Mouse (Mus musculus) heart, embryonic 10.5 days (tissue): ENCODE results near the gene Foxn1. TPM values are rescaled to one million over a fixed set of nuclear protein-coding genes. Genes with fewer than 3 reads are reported as not detected.

Experiments used
- DNase-seq: peaks from one replicate; pipeline ENCODE4 v3.0.0-alpha.2; 2017; ENCODE audit warnings: low spot score
- H3K27ac ChIP-seq: fragments of 300-500 bp; sonication (generic); 2 replicates; pipeline ENCODE4 v1.5.1; 2016; ENCODE audit warnings: mild to moderate bottlenecking
- H3K27me3 ChIP-seq: fragments of 300-500 bp; sonication (generic); 2 replicates; pipeline ENCODE4 v1.6.1; 2016; ENCODE audit warnings: mild to moderate bottlenecking; ENCODE audit not compliant: poor library complexity, insufficient read depth, severe bottlenecking
- H3K36me3 ChIP-seq: fragments of 300-500 bp; sonication (generic); 2 replicates; pipeline ENCODE4 v1.6.1; 2016; ENCODE audit warnings: mild to moderate bottlenecking, moderate library complexity
- H3K4me1 ChIP-seq: fragments of 300-500 bp; sonication (generic); 2 replicates; pipeline ENCODE4 v1.6.1; 2016; ENCODE audit warnings: mild to moderate bottlenecking
- H3K4me3 ChIP-seq: fragments of 300-500 bp; sonication (generic); 2 replicates; pipeline ENCODE4 v1.5.1; 2016; ENCODE audit warnings: mild to moderate bottlenecking, moderate library complexity
- H3K9me3 ChIP-seq: fragments of 300-500 bp; sonication (generic); 2 replicates; pipeline ENCODE4 v1.6.1; 2016; ENCODE audit warnings: mild to moderate bottlenecking, moderate library complexity
- WGBS: fragments of 180-500 bp; shearing (Covaris S2); methylation state at CpG from one replicate; pipeline ENCODE4 v1.1.7; 2016; 5-methylcytosine and 5-hydroxymethylcytosine counted together
- polyA plus RNA-seq: library from polyadenylated mRNA; unstranded; fragments of >200 nt; fragmentation: Nextera tagmentation; extraction: Ambion mirVana; gene quantifications from 2 replicates; pipeline ENCODE4 v1.2.1, GENCODE M21; 2016

Foxn1 gene
- 0.13 TPM in 1 of 2 replicates, not detected in the other for polyA plus RNA-seq

DNA sequence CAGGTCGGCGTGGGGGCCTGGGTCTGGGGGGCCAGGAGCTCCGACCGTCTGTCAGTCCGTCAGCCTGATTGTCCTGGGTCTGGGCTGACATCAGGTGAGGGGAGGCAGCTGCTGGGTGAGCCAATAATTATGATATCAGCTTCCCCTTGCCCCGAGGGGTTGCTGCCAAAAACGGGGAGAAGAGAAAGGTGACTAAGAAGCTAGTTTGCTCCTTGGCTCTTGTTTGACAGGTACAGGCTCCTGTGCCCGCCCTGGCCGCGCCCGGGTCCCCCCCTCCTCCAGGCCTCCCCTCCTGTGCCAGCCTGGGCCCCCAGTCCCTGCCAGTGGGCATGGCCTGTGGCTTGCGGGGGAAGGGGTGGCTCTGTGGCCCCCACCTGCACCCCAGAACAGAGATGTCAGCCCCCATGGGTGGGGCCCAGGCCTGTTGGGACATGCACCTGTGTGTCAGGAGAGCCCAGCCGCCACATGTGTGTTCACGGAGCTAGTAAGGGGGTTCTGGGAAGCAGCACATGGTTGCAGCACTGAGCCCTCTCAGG is at the start of gene Foxn1:
Gene Foxn1, minus strand, starts transcription at position 51 of the 536 bp plus-strand sequence.
- Histone ChIP-seq H3K27me3 (peaks cover 32% of the 10 kb centered on the region), H3K9me3 (no peaks in the 10 kb centered on the region), H3K36me3 (no peaks in the 10 kb centered on the region), H3K4me3 (no peak within 1 kb of the TSS), H3K4me1 (no peaks in the 10 kb centered on the region), H3K27ac (no peak within 1 kb of the TSS)
- WGBS, result 83% methylated on average over 14 of the region's 14 CpGs
- DNase-seq, result no peak

DNA sequence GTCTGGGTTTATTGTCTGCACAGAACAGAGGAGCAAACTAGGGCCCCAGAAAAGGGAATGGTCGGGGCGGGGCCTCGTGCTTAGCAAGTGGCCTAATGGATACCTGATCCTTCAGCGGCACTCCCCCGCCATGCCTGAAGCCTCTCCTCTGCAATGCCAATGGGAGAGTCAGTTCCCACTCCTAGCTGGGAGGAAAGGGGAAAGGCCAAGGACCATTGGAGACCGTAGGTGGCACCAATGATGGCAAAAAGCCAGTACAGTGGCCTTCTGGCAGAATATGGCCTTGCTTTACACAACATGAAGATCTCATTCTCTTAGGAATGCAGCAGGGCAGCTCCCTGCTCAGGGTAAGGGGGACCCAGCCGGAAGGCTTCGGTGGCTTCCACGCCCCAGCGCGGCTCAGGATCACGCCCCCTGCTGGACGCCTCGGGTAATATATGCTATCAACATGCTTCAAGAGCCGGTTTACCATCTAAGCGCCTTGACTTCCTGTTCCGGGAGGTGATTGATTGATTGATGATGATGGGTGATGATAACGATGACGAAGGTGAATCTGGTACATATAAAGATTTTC is 49.5 kb upstream of the Foxn1 start:
- Histone ChIP-seq H3K27ac (0 out of 2 replicates have a peak overlapping the region, but pooled peaks have one; percentile 12), H3K4me3 (peak overlapping the region; percentile 39), H3K9me3 (no peaks in the 10 kb centered on the region), H3K36me3 (no peaks in the 10 kb centered on the region), H3K4me1 (peaks cover 17% of the 10 kb centered on the region), H3K27me3 (0 out of 2 replicates have a peak, but pooled peaks cover 6% of the 10 kb centered on the region)
- DNase-seq, result no peak
- WGBS, result 4% methylated on average over 19 of the region's 19 CpGs

- WGBS, result 30% methylated on average over 4 of the region's 4 CpGs
- Histone ChIP-seq H3K27ac (no peak overlapping the region), H3K9me3 (no peaks in the 10 kb centered on the region), H3K36me3 (no peaks in the 10 kb centered on the region), H3K27me3 (0 out of 2 replicates have a peak, but pooled peaks cover 6% of the 10 kb centered on the region), H3K4me1 (peaks cover 23% of the 10 kb centered on the region), H3K4me3 (no peak overlapping the region)
- DNase-seq, result no peak
Observed at GRCm38 (mm10) chr11:78434052-78434451, 47.7 kb upstream of the Foxn1 start.

DNA sequence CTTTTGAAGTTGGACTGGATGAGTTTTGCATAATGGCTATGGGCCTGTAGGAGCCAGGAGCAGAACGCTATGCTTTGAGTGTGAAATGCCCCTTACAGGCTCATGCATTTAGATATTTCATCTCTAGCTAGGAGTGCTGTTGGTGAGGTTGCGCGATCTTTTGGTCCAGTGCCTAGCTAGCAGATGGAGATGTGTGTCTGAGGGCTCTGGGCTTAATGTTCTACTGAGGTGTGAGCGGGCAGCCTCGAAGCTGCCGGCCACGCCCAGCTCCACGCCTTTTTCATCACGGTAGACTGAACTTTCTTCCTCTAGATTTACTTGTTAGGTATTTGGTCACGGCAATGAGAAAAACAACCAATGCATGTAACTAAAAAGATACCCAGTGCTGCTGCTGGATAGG is 44.8 kb upstream of the Foxn1 start:
- H3K27me3 ChIP-seq, result 0 out of 2 replicates have a peak, but pooled peaks cover 6% of the 10 kb centered on the region
- no peak overlapping the region for H3K27ac ChIP-seq
- no peaks in the 10 kb centered on the region for H3K36me3 ChIP-seq
- peaks cover 23% of the 10 kb centered on the region for H3K4me1 ChIP-seq
- DNase-seq, result no peak
- 90% methylated on average over 10 of the region's 10 CpGs for WGBS
- no peak overlapping the region for H3K4me3 ChIP-seq
- no peaks in the 10 kb centered on the region for H3K9me3 ChIP-seq

DNA sequence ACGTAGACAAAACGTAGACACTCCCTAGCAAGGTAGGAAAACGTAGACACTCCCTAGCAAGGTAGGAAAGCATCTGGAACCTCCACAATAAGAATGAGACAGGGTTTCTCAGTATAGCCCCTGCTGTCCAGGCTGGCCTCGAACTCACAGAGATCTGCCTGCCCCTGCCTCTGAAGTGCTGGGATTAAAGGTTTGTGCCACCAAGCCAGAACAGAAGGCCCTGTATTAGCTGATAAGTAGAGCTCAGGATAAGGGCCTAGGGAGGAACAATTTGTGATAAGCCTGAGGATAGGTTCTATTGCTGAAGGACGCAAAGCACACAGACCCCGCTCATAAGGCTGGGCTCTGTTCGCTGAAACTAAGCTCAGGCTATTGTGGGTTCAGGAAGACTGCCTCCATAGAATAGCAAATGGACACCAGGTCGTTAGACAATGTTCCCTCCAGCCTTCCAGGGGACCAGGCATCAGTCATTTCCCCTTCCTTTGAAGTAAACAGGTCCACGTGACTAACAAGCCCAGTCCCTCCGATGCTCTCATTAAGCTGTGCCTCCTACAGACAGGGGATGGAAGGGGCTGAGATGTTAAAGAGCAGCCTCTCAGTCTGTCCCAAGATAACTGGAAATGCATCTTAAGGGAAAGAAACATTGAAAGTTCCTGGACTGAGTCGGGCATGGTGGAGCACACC is 44.0 kb upstream of the Foxn1 start:
- Histone ChIP-seq H3K36me3 (no peaks in the 10 kb centered on the region), H3K27ac (no peak overlapping the region), H3K4me3 (no peak overlapping the region), H3K27me3 (0 out of 2 replicates have a peak, but pooled peaks cover 6% of the 10 kb centered on the region), H3K9me3 (no peaks in the 10 kb centered on the region), H3K4me1 (peaks cover 14% of the 10 kb centered on the region)
- 44% methylated on average over 11 of the region's 11 CpGs for WGBS
- DNase-seq, result no peak

GRCm38 (mm10) chr11:78428309-78428708 is 42.0 kb upstream of the Foxn1 start:
- 0 out of 2 replicates have a peak, but pooled peaks cover 6% of the 10 kb centered on the region for H3K4me1 ChIP-seq
- no peak overlapping the region for H3K4me3 ChIP-seq
- no peak overlapping the region for H3K27ac ChIP-seq
- H3K36me3 ChIP-seq, result no peaks in the 10 kb centered on the region
- no peak for DNase-seq
- H3K9me3 ChIP-seq, result no peaks in the 10 kb centered on the region
- WGBS, result 77% methylated on average over 5 of the region's 5 CpGs
- H3K27me3 ChIP-seq, result no peaks in the 10 kb centered on the region

GRCm38 (mm10) chr11:78427655-78428054 is 41.3 kb upstream of the Foxn1 start:
- 90% methylated on average over 6 of the region's 6 CpGs for WGBS
- H3K4me3 ChIP-seq, result no peak overlapping the region
- no peaks in the 10 kb centered on the region for H3K9me3 ChIP-seq
- DNase-seq, result no peak
- H3K36me3 ChIP-seq, result no peaks in the 10 kb centered on the region
- 0 out of 2 replicates have a peak, but pooled peaks cover 6% of the 10 kb centered on the region for H3K4me1 ChIP-seq
- H3K27me3 ChIP-seq, result peaks cover 5% of the 10 kb centered on the region; the same call in 1 of the 2 replicates
- no peak overlapping the region for H3K27ac ChIP-seq

GRCm38 (mm10) chr11:78425572-78425971 is 39.2 kb upstream of the Foxn1 start:
- Histone ChIP-seq H3K4me1 (0 out of 2 replicates have a peak, but pooled peaks cover 5% of the 10 kb centered on the region), H3K4me3 (no peak overlapping the region), H3K27me3 (peaks cover 24% of the 10 kb centered on the region), H3K36me3 (no peaks in the 10 kb centered on the region), H3K9me3 (no peaks in the 10 kb centered on the region), H3K27ac (no peak overlapping the region)
- no peak for DNase-seq
- WGBS, result 81% methylated on average over 1 of the region's 1 CpGs

DNA sequence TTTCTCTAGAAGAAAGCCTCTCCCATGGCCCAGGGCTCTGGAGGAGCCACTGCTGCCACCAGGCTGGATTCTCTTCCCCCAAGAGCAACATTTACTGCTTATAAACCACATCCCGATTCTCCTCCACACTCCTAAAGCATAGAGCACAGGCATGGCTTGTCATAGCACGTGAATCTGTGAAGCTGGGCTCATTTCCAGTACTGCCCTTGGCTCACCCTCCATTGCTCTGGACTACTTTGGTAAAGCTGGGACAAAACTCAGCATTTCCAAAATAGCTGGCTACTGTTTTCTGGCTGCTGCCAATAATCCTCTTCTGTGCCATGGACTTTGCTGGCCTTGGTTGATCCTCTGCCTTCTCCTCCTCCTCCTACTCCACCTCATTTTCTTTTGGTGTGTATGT is 38.0 kb upstream of the Foxn1 start:
- H3K27ac ChIP-seq, result no peak overlapping the region
- H3K36me3 ChIP-seq, result no peaks in the 10 kb centered on the region
- DNase-seq, result no peak
- H3K4me1 ChIP-seq, result no peaks in the 10 kb centered on the region
- H3K27me3 ChIP-seq, result peaks cover 35% of the 10 kb centered on the region
- no peak overlapping the region for H3K4me3 ChIP-seq
- 70% methylated on average over 2 of the region's 2 CpGs for WGBS
- no peaks in the 10 kb centered on the region for H3K9me3 ChIP-seq

GRCm38 (mm10) chr11:78422055-78422819 is 35.9 kb upstream of the Foxn1 start, which contains the start of gene Slc13a2:
Gene Slc13a2 (minus strand): TSS chr11:78422217.
- 25% methylated on average over 13 of the region's 13 CpGs for WGBS
- Histone ChIP-seq H3K36me3 (no peaks in the 10 kb centered on the region), H3K4me1 (no peaks in the 10 kb centered on the region), H3K4me3 (no peak within 1 kb of the TSS), H3K27ac (no peak within 1 kb of the TSS), H3K9me3 (no peaks in the 10 kb centered on the region), H3K27me3 (peaks cover 35% of the 10 kb centered on the region)
- no peak for DNase-seq

DNA sequence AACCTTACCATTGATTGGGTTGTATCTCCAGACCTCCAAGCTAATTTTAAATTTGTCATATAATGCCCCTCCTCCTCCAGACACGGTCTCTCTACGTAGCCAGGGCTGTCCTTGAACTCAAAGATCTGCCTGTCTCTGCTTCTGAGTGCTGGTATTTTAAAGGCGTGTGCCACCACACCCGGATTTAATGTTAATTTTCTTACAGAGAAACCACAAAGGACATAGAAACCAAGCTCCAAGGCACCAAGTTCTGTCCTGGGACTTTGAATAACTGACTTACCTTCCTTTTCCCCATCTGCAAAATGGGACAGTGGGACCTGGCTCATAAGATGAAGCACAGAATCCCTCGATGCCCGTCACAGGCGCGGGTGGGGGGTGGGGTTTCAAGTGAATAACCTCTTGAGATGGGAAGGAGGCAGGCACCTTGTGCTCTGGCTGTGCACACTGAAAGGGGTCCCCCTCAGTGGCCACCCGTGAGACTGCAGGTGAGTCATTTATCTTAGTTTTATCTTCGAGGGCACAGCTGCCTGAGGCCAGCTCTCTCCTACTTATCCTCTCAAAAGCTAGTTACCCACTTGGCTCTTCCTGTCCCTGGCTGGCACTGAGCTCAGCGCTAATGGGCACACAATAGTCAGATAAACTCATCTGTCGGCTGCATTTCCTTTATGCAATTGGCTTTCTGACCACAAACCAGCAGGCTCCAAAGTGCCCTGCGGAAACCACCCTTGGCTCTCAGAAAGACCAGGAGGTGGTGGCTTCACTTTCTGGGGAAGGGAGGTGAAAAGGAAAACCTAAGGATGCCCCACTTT is 35.0 kb upstream of the Foxn1 start:
- no peak for DNase-seq
- H3K4me3 ChIP-seq, result no peak overlapping the region
- H3K9me3 ChIP-seq, result no peaks in the 10 kb centered on the region
- 56% methylated on average over 13 of the region's 13 CpGs for WGBS
- H3K36me3 ChIP-seq, result no peaks in the 10 kb centered on the region
- H3K27me3 ChIP-seq, result peaks cover 37% of the 10 kb centered on the region
- no peaks in the 10 kb centered on the region for H3K4me1 ChIP-seq
- H3K27ac ChIP-seq, result no peak overlapping the region

DNA sequence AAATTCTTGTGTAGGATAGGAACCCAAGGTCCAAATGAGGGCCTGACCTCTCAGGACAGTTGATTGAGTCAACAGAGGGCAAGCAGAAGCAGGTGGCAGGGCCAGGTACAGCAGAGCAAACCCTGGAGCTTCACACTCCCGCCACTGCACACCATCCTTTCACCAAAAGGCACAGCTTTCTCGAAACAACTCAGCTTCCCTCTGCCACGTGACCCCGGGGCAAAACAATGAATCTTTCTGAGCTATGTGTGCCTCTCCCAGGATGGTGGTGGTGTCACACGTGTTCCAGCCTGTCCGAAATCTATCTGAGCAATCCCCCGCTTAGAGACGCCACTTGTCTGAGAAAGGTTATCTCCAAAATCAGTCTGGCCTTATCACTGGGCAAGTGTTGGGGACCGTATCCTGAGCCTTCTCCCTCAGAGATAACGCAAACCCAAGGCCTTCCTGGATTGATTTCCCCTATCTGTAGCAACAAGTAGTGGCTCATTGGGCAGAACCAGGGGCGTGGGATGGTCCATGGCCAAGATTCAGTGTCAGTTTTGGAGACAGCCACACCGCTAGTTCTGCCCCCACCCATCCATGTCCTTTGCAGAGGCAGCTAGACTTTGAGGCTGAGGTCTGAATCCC is 34.0 kb upstream of the Foxn1 start:
- peaks cover 40% of the 10 kb centered on the region for H3K27me3 ChIP-seq
- DNase-seq, result no peak
- no peaks in the 10 kb centered on the region for H3K36me3 ChIP-seq
- H3K9me3 ChIP-seq, result no peaks in the 10 kb centered on the region
- no peak overlapping the region for H3K27ac ChIP-seq
- no peaks in the 10 kb centered on the region for H3K4me1 ChIP-seq
- 49% methylated on average over 12 of the region's 12 CpGs for WGBS
- H3K4me3 ChIP-seq, result no peak overlapping the region
